Mouse (Mus musculus): ENCODE results near the gene Apip. TPM values are rescaled to one million over a fixed set of nuclear protein-coding genes. Genes with fewer than 3 reads are reported as not detected.

Gene Apip
- polyA plus RNA-seq, 3 experiments from 2014 or later, result 25.4 to 41.1 (median 26.0) TPM

- no peak for ATAC-seq
Measured at GRCm38 (mm10) chr2:103106172-103106571, 32.7 kb downstream of the Apip start.

DNA sequence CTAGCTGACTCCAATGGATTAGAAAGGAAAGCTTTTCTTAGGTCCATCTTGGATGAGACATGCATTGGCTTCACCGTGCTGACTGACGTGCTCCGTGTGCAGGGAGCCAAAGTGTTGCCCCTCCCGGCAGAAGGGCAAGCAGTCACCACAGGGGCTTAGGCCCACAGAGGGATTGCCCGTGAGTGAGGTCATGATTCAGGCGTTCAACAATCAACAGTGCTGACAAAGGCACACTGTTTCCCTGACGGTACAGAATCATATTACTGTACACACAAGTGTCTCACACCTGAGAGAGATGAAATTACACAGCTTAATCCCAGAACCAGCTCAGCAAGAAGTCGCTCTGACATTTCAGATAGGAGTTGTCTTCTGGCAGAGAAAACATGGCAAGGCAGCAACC lies 38.2 kb downstream of the Apip start:
- no peak for ATAC-seq

DNA sequence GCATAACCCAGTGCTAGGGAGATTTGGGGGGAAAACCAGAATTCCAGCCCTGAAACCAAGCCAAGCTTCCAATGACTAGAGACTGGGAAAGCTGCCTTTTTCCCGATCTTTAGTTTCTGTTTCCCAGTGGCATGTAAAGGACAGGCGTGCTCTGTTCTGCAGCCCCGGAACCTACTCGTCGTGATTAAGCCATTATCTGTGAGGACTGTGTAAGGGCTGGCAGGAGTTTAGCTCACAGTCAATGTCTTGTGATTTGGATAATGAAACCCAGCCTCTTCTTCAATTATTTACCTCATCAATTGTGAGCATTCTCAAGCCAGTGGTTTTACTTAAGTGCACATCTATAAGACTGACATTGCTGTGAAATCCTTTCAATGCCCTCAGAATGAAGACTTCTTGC lies 43.7 kb downstream of the Apip start:
- ATAC-seq, result no peak

DNA sequence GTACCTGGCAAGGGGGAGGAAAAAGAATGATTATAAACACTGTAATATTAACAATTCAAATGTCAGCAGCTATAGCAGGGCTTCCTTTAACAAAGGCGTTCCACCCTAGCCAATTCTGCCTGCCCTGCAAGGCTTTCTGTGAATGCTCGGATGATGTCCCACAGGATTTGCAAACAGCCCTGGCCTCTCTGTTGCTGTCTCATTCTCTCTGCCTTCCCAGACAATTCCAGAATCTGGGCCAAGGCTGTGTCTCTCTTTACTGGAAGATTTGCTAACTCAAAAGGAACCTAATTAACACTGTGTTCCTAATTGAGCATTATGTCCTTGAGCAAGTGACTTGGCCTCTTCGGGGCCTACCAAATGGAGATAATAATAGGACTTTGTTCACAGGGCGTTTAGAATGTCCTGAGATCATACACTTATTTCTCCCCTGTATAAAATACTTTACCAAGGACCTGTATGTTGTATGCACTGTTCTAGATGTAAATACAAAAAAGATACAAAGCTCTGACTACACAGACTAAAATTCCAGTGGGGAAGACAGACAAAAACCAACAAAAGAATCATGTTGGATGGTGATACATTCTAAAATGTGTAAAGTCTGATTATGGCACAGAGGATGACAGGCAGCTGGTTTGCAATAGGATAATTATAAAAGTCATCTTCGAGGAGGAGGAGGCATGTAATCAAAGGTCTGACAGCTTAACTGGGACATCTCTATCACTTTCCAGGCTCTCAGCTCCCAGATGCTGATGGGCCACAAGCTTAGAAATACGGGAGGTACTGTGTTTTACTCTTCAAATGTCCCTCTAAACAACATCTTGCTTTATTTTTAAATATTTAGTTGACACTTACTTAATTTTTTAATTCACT lies 45.1 kb downstream of the Apip start:
- ATAC-seq, result no peak

GRCm38 (mm10) chr2:103119197-103119854 lies 45.9 kb downstream of the Apip start:
- no peak for ATAC-seq

GRCm38 (mm10) chr2:103129676-103130075 lies 56.2 kb downstream of the Apip start:
- ATAC-seq, result no peak

GRCm38 (mm10) chr2:103131145-103131544 lies 57.7 kb downstream of the Apip start:
- ATAC-seq, result no peak

DNA sequence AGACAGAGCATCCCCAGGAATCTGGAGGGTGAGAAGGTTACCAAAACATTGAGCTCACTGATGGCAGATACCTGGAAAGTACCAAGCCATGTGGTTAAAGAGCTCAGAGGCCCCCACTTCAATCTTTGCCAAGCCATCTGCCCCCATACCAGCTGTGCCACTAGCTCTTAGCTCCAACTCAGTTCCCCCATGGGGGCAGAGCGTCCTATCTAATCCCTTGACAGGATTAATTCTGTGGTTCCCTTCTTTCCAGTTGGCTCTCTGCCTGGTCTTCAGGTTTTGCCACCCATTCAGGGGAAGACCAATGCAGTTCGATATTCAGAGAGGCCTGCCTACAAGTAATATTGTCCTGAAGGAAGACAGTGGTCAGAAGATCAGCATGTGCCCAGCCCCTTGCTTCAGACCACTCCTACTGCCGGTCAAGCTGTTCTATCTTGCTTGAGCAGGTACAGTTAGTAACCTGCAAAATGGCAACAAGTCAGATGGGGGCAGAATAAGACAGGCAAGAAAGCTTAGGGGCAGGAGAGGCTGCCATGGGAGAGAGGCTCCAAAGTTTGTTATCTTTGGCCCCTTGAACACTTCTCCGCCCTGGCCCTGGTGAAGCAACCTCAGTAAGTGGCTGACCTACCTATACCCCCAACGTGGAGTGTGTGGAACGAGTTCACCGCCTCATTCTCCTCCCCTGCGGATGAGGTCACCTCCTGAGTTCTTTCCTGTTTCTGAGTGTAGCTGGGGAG lies 65.2 kb downstream of the Apip start:
- ATAC-seq, result no peak

Other genes starting within 250 kb of the Apip start
- 100 to 1,000 TPM in 1 of 3 experiments, 10 to 100 TPM in 2; 91.0 to 119 (median 94.0) TPM for gene Cd44, start 172.0 kb upstream of the Apip start, polyA plus RNA-seq (2017; shearing (Covaris generic))
- gene Pdhx, start 162 bp upstream of the Apip start, polyA plus RNA-seq (2017; shearing (Covaris generic)), result 10 to 100 TPM; 14.8 to 21.4 (median 18.4) TPM
- gene Ehf, start 229.6 kb downstream of the Apip start, polyA plus RNA-seq (2017; shearing (Covaris generic)), result under 1 TPM in 2 of 3 experiments, not detected in 1; 0.57 to 0.62 TPM

Data from inflammation-experienced regulatory T-cells, adult 6 months (primary cell).